Mouse (Mus musculus) hindbrain, embryonic 13.5 days (tissue): ENCODE results near the gene Gps2. TPM values are rescaled to one million over a fixed set of nuclear protein-coding genes. Genes with fewer than 3 reads are reported as not detected.
A peak's percentile ranks its signal among the peaks of the same experiment; 100 is the strongest.
"Not testable (repeated sequence)": the region's sequence is repeated elsewhere in the genome, so short reads cannot be mapped to it uniquely, and the experiment has no call there.

Experiments
- ATAC-seq: fragments of 200-750 bp; cut with Nextera tagmentation; 2 replicates; pipeline ENCODE4 v1.8.0; 2017; ENCODE audit warnings: moderate TSS enrichment; ENCODE audit not compliant: low FRiP score
- H3K27ac ChIP-seq: fragments of 300-500 bp; sonication (generic); 2 replicates; pipeline ENCODE4 v1.5.1; 2015; ENCODE audit warnings: inconsistent platforms, mild to moderate bottlenecking, moderate library complexity
- H3K27me3 ChIP-seq: fragments of 300-500 bp; sonication (generic); 2 replicates; pipeline ENCODE4 v1.6.1; 2015; ENCODE audit warnings: mild to moderate bottlenecking, inconsistent platforms
- H3K36me3 ChIP-seq: fragments of 300-500 bp; sonication (generic); 2 replicates; pipeline ENCODE4 v1.6.1; 2015; ENCODE audit warnings: mild to moderate bottlenecking, inconsistent platforms
- H3K4me1 ChIP-seq: fragments of 300-500 bp; sonication (generic); replicated peaks from 2 replicates; pipeline ENCODE4 v1.6.1; 2015; ENCODE audit warnings: inconsistent platforms
- H3K4me2 ChIP-seq: fragments of 300-500 bp; sonication (generic); 2 replicates; pipeline ENCODE4 v1.6.1; 2015; ENCODE audit warnings: inconsistent platforms, mild to moderate bottlenecking, moderate library complexity
- H3K4me3 ChIP-seq: fragments of 300-500 bp; sonication (generic); 2 replicates; pipeline ENCODE4 v1.5.1; 2015; ENCODE audit warnings: mild to moderate bottlenecking, inconsistent platforms
- H3K9ac ChIP-seq: fragments of 300-500 bp; sonication (generic); 2 replicates; pipeline ENCODE4 v1.6.1; 2015; ENCODE audit warnings: mild to moderate bottlenecking, inconsistent platforms
- H3K9me3 ChIP-seq: fragments of 300-500 bp; sonication (generic); 2 replicates; pipeline ENCODE4 v1.6.1; 2016; ENCODE audit warnings: inconsistent platforms
- WGBS: fragments of 180-500 bp; shearing (Covaris S2); methylation state at CpG from one replicate; pipeline ENCODE4 v1.1.7; 2015; 5-methylcytosine and 5-hydroxymethylcytosine counted together
- polyA plus RNA-seq: library from polyadenylated mRNA; unstranded; fragments of >200 nt; fragmentation: Nextera tagmentation; extraction: Ambion mirVana; gene quantifications from 2 replicates; pipeline ENCODE4 v1.2.1, GENCODE M21; 2015

The Gps2 gene
- polyA plus RNA-seq, 1 experiment from 2014 or later = 72.4 TPM

DNA sequence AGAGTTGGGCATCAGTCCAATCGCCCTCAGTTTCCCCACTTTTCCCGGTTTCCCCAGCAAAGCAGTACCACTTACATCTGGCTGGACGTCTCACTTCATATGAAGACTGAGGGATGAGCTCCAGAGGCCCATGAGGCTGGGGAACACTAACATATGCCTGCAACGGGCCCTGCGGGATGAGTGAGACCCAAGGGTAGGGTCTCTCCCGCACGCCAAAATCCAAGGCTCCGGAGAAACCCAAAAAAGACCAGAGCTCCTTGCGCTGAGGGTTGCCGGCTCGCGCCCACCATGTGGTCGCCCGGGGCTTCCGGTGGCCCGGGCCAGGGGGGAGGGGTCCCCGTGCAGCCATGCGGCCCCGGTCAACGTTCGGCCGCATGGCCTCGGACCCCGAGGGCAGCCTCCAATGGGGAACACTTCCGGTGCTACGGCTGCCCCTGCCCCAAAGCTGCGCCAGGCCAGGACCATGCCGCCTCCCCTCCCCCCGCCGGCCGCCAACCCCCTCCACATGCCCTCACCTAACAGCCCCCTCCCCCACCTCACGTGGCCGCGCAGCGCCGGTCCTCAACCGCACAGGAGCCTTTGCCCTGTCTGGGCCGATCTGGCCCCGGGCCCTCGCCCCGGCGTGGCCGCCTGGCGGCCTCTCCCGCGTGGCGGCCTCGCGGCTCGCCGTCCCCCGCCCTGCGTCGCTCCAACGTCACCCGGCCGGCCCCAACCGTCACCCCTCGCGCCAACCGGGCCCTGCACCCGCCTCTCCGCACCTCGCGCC is 6.8 kb downstream of the Gps2 start:
- peak overlapping the region; percentile 95 for H3K27ac ChIP-seq
- peak; percentile 29 for ATAC-seq
- peak overlapping the region; percentile 89 for H3K4me3 ChIP-seq
- WGBS = under 1% methylated on average over 51 of the region's 65 CpGs
- H3K9ac ChIP-seq = peak overlapping the region; percentile 93
- H3K4me1 ChIP-seq = peaks cover 36% of the 10 kb centered on the region
- H3K9me3 ChIP-seq = no peaks in the 10 kb centered on the region
- peak overlapping the region; percentile 98 for H3K4me2 ChIP-seq
- H3K36me3 ChIP-seq = peaks cover 35% of the 10 kb centered on the region
- no peaks in the 10 kb centered on the region for H3K27me3 ChIP-seq

DNA sequence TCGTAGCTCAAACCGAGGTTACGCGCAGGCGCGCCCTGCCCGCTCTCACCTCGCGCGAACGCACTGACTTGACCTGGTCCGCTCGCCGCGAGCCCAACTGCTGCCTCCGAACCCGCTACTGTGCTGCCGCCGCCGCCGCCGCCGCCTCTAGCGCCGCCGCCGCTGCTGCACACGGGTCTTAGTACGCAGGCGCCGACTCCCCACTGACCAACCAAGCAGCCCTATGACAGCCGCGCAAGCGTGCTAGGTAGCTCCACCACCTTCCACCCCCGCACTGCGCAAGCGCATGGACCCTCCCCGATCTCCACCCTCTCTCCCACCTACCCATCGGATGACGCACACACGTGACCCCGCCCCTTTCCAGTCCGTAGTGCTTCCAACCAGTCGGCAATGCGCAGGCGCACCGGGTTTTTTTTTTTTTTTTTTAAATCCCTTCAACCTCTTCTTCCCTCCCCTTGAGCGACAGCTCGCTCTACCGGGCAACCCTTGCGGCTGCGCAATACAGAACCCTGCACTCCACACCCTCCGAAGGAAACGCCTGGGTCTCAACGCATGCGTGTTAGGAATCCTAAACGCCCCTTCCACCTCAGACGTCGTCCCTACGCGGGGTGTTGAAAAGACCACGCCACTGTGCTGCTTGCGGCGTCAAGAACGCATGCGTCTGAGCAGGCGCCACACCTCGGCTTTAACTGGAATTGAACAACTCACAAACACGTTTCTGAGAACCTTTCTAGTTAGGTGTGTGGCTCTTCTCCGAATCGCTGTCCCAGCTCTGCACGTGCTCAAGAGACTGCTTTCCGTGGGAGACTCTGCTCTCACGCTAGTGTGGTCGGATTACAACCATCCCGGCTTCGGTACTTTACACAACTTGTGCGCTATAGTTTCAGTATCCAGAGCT is 7.7 kb downstream of the Gps2 start, which contains the start of gene Eif5a:
Gene Eif5a (minus strand): TSS at position 845 of the 898 bp plus-strand sequence.
- Histone ChIP-seq H3K27ac (peak within 1 kb of the TSS; percentile 95), H3K4me1 (peaks cover 28% of the 10 kb centered on the region), H3K4me3 (peak within 1 kb of the TSS; percentile 89), H3K9ac (peak within 1 kb of the TSS; percentile 93), H3K9me3 (no peaks in the 10 kb centered on the region), H3K4me2 (peak within 1 kb of the TSS; percentile 98), H3K27me3 (no peaks in the 10 kb centered on the region), H3K36me3 (peaks cover 26% of the 10 kb centered on the region)
- peak; percentile 97 for ATAC-seq
- WGBS = under 1% methylated on average over 78 of the region's 78 CpGs

DNA sequence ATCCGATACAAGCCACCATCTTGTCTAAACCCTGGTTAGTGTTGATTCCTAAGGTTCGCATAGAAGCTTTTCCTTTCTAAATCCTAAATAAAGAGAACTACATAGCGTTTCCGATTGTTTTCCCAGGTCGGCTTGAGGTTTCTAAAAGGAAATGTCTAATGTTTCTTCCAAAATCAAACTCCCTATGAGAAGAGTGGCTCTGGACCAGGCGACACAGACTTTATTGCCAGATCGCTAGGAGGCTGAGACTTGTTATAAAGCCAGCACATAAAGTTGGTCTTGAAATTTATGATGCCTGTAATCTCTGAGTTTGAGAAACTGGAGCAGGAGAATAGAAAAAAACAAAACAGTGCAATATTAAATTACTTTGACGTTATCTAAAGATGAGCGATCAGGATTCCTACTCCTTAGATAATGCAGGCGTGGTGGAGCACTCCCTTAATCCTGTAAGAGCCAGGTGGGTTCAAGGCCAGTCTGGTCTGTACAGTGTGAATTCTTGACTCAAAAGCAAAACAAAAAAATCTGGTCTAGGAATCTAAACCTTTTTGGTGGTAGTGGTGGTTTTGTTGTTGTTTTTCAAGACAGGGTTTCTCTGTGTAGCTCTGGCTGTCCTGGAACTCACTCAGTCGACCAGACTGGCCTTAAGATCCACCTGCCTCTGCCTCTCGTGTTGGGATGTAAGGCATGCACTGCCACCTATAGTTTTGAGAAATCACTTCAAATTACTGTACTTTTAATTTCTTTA is 8.5 kb downstream of the Gps2 start:
- Histone ChIP-seq H3K27ac (peak overlapping the region; percentile 95), H3K4me1 (peaks cover 28% of the 10 kb centered on the region), H3K4me3 (peak overlapping the region; percentile 49), H3K9me3 (no peaks in the 10 kb centered on the region), H3K27me3 (no peaks in the 10 kb centered on the region), H3K36me3 (peaks cover 18% of the 10 kb centered on the region), H3K9ac (peak overlapping the region; percentile 70), H3K4me2 (peak overlapping the region; percentile 66)
- ATAC-seq = no peak
- WGBS = 6% methylated on average over 12 of the region's 12 CpGs

DNA sequence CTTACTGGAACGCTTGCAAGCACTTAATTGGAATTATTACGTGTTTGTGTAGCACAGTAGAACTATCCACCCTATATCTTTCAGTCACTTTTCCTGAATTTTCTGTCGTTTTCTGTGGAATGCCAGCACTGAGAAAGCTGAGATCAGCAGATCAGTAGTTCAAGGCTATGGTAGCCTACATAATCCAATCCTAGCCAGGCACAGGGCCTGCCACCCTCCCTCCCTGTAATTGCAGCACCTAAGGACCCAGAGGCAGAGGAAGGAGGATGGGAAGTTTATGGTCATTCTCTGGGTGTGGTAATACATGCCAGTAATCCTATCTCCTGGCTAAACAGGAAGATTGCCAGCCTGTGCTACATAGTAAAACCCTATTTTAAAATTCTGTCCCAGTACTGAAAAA is 9.1 kb downstream of the Gps2 start:
- ATAC-seq = no peak
- no peak overlapping the region for H3K4me2 ChIP-seq
- no peak overlapping the region; the same call in 1 of the 2 replicates for H3K27ac ChIP-seq
- no peak overlapping the region for H3K4me3 ChIP-seq
- H3K36me3 ChIP-seq = peaks cover 12% of the 10 kb centered on the region
- no peaks in the 10 kb centered on the region for H3K9me3 ChIP-seq
- H3K9ac ChIP-seq = peak overlapping the region; percentile 51; the same call in 1 of the 2 replicates
- H3K4me1 ChIP-seq = peaks cover 28% of the 10 kb centered on the region
- 68% methylated on average over 3 of the region's 3 CpGs for WGBS
- no peaks in the 10 kb centered on the region for H3K27me3 ChIP-seq

DNA sequence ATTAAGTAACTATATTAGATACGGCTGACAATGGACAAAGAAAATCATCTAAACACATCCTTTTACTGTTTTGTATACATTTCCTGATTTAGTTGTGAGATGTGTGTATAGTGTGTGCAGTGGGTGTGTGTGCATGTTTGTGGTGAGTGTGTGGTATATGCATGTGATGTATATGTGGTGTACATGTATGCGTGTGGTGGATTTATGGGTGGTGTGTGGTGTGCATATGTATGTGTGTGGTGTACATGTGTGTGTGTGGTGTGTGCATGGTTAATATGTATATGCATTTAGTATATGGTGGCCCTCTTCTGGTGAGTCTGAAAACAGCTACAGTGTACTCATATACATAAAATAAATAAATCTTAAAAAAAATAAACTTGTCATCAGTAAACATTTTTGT is 13.8 kb downstream of the Gps2 start:
- Histone ChIP-seq H3K9me3 (no peaks in the 10 kb centered on the region), H3K9ac (no peak overlapping the region), H3K36me3 (no peaks in the 10 kb centered on the region), H3K4me3 (no peak overlapping the region), H3K27me3 (0 out of 2 replicates have a peak, but pooled peaks cover 10% of the 10 kb centered on the region), H3K27ac (no peak overlapping the region), H3K4me2 (no peak overlapping the region), H3K4me1 (peaks cover 3% of the 10 kb centered on the region)
- no peak for ATAC-seq
- 96% methylated on average over 2 of the region's 2 CpGs for WGBS

DNA sequence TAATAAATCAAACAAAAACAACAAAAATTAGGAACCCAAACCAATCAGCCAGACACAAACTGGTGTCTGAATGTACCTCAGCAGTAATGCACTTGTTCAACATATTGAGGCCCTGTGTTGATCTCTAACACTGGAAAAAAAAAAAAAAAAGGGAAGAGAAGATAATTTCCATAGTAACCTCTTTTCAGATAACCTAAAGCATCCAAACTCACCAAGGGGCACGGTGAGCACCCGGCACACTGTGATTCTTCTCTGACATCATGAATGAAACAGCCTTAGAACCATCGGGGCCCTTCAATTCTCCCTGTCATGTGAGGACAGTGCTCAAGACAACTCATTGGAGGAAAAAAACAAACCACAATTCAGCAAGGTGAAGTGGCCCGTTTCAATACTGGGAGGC is 16.0 kb downstream of the Gps2 start:
- H3K27ac ChIP-seq = no peak overlapping the region
- ATAC-seq = no peak
- peaks cover 5% of the 10 kb centered on the region for H3K4me1 ChIP-seq
- H3K9me3 ChIP-seq = no peaks in the 10 kb centered on the region
- H3K9ac ChIP-seq = no peak overlapping the region
- no peak overlapping the region for H3K4me2 ChIP-seq
- no peaks in the 10 kb centered on the region for H3K36me3 ChIP-seq
- no peak overlapping the region for H3K4me3 ChIP-seq
- 85% methylated on average over 4 of the region's 4 CpGs for WGBS
- H3K27me3 ChIP-seq = peaks cover 15% of the 10 kb centered on the region; the same call in 1 of the 2 replicates

DNA sequence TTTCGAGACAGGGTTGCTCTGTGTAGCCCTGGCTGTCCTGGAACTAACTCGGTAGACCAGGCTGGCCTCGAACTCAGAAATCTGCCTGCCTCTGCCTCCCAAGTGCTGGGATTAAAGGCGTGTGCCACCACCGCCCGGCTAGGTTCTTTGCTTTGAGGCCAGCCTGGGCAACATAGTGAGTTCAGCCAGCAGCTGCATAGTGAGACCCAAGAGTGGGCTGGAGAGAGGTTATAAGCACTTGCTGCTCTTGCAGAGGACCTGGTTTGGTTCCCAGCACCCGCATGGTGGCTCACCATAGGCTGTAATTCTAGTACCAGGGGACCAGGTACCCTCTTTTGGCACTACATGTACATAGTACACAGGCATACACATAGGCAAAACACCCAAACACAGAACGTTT is 16.5 kb downstream of the Gps2 start:
- not testable (repeated sequence) for H3K27ac ChIP-seq, H3K4me1 ChIP-seq, ATAC-seq, H3K4me3 ChIP-seq, H3K36me3 ChIP-seq, H3K9me3 ChIP-seq, H3K4me2 ChIP-seq, H3K9ac ChIP-seq
- peaks cover 19% of the 10 kb centered on the region for H3K27me3 ChIP-seq
- 90% methylated on average over 8 of the region's 8 CpGs for WGBS

DNA sequence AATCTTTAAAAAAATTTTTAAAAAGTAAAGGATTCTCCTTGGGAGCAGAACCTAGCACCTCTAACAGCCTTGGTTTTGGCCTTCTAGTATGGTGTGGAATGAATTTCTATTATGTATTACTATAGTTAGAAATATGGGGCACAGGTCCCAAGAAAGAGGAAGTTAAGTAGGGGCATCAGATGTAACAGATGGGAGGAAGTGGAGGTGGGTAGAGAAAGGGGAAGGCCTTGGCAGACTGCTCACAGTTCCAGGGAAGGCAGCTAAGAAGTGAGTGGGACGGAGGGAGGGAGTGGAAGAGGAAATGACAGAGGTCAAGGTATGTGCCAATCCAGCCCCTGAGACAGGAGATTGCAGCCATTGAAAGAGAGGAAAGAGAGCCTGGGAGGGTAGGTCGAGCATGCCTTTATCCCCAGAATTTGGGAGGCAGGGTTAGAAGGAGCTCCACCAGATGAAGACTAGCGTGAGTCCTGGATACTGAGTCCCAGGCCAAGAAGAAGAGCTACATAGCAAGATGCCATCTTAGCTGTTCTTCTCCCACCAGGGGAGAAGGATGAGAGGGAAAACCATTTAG is 17.4 kb downstream of the Gps2 start:
- Histone ChIP-seq H3K27ac (no peak overlapping the region), H3K36me3 (no peaks in the 10 kb centered on the region), H3K9ac (no peak overlapping the region), H3K4me3 (no peak overlapping the region), H3K4me2 (no peak overlapping the region), H3K9me3 (no peaks in the 10 kb centered on the region), H3K27me3 (peaks cover 24% of the 10 kb centered on the region), H3K4me1 (peaks cover 10% of the 10 kb centered on the region)
- ATAC-seq = no peak
- whole genome bisulfite sequencing = 77% methylated on average over 3 of the region's 3 CpGs

DNA sequence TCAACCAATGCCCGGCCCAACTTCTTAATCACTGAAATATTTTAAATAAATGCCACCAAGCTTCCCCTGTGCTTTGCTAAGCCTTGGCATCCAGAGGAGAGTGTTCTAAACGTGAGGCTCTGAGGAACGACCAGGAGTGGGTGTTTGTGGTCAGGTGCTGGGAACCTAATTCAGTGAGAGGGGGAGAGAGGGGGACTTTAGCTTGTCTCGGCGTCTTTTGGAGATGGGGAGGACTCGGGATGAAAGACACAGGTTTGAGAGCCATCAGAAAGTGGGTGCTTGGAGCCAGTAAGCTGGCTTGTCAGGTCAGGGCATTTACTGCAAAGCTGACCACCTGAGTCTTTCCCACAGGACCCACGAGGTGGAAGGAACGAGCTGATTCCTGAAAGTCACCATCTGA is 18.1 kb downstream of the Gps2 start:
- Histone ChIP-seq H3K4me3 (no peak overlapping the region), H3K27ac (no peak overlapping the region), H3K4me2 (no peak overlapping the region), H3K9me3 (no peaks in the 10 kb centered on the region), H3K36me3 (no peaks in the 10 kb centered on the region), H3K27me3 (peaks cover 31% of the 10 kb centered on the region), H3K9ac (no peak overlapping the region), H3K4me1 (peaks cover 18% of the 10 kb centered on the region)
- WGBS = 73% methylated on average over 8 of the region's 8 CpGs
- no peak for ATAC-seq

DNA sequence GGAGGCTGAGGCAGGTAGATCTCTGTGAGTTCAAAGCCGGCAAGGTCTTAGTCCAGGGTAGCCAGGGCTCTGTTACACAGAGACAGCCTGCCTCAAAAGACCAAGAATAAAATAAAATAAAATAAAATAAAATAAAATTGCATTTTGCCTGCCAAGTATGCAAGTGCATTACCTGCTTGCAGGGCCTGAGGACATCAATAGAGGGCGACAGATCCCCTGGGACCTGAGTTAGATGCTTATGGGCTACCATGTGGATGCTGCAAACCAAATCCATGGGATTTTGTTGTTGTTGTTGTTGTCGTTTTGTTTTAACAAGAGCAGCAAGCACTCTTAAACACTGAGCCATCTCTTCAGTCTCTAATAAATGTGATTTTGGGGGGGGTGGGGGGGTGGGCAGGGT is 18.6 kb downstream of the Gps2 start:
- 38% methylated on average over 3 of the region's 3 CpGs for WGBS
- no peak overlapping the region for H3K4me2 ChIP-seq
- ATAC-seq = no peak
- H3K4me1 ChIP-seq = peaks cover 21% of the 10 kb centered on the region
- no peak overlapping the region for H3K27ac ChIP-seq
- no peak overlapping the region for H3K9ac ChIP-seq
- H3K27me3 ChIP-seq = peaks cover 36% of the 10 kb centered on the region
- H3K36me3 ChIP-seq = no peaks in the 10 kb centered on the region
- no peaks in the 10 kb centered on the region for H3K9me3 ChIP-seq
- no peak overlapping the region for H3K4me3 ChIP-seq

DNA sequence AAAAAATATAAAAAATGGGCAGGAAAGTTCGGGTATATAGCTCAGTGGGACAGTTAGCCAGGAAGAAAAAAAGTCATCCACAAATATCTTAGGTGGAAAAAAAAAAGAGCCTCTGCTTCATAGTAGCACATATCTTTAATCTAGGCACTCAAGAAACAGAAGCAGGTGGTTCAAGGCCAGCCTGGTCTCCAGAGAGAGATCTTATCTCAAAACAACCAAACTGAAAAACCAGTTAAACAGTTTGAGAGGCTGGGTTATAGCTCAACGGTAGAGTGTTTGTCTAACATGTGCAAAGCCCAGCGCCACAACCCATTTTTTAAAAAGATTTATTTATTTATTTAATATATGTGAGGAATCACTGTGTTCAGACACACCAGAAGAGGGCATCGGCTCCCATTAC is 19.4 kb downstream of the Gps2 start:
- no peak overlapping the region for H3K27ac ChIP-seq
- no peak overlapping the region for H3K4me2 ChIP-seq
- 84% methylated on average over 4 of the region's 4 CpGs for WGBS
- H3K27me3 ChIP-seq = peaks cover 44% of the 10 kb centered on the region
- H3K36me3 ChIP-seq = no peaks in the 10 kb centered on the region
- no peaks in the 10 kb centered on the region for H3K9me3 ChIP-seq
- no peak overlapping the region for H3K4me3 ChIP-seq
- H3K4me1 ChIP-seq = peaks cover 21% of the 10 kb centered on the region
- no peak for ATAC-seq
- H3K9ac ChIP-seq = no peak overlapping the region

DNA sequence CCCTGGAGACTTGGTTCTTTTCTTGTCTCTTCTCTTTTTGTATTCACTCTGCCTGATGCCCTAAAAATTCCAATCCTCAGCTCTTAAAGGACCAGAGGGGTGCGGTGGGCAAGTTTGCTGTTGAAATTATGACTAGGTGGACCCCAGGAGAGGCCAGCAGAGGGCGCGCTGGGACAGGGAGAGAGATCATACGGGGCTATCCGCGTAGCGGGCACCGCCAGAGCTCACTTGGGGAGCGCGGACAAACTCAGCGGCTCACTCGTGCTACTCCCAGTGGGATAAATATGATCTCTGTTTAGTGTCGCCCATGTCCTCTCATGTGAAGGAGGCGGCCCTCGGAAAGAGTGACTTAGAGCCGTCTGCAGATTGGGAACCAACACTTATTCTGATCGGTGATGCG is 20.5 kb downstream of the Gps2 start:
- Histone ChIP-seq H3K4me3 (peak overlapping the region; percentile 19), H3K27me3 (peaks cover 52% of the 10 kb centered on the region), H3K36me3 (no peaks in the 10 kb centered on the region), H3K4me1 (peaks cover 21% of the 10 kb centered on the region), H3K9ac (no peak overlapping the region), H3K4me2 (peak overlapping the region; percentile 42), H3K27ac (no peak overlapping the region), H3K9me3 (no peaks in the 10 kb centered on the region)
- WGBS = 2% methylated on average over 18 of the region's 18 CpGs
- ATAC-seq = no peak
